Mouse (Mus musculus) heart, postnatal 25 days (tissue): ENCODE measurements around the gene Cdc42bpg. TPM values are rescaled to one million over a fixed set of nuclear protein-coding genes. Genes with fewer than 3 reads are reported as not detected.
"Not testable (repeated sequence)": the region's sequence is repeated elsewhere in the genome, so short reads cannot be mapped to it uniquely, and the experiment has no call there.

Experiments
- DNase-seq: peaks from one replicate; pipeline ENCODE4 v3.0.0; 2022; ENCODE audit warnings: low spot score
- intact Hi-C: fragments of 180-260 bp; cut with DNase I; formaldehyde crosslinking; loops from one replicate; pipeline ENCODE4 v1.15.1; 2025
- total RNA-seq, 2 experiments: library from RNA; stranded (reverse); gene quantifications; 2 replicates each; pipeline ENCODE4 v1.2.3; 2021

The Cdc42bpg gene
- total RNA-seq, 2 experiments from 2014 or later = 9.4 to 12.0 TPM

- intact Hi-C loops = no loop called here
- DNase-seq = peak; percentile 98
Observed at GRCm38 (mm10) chr19:6276426-6277421, 29.5 kb upstream of the Cdc42bpg start, which contains the start of gene Ehd1. Ehd1 (plus strand) TSS chr19:6276725.

GRCm38 (mm10) chr19:6277661-6278438, 28.4 kb upstream of the Cdc42bpg start:
- intact Hi-C loops = no loop called here
- peak; percentile 85 for DNase-seq

- intact Hi-C loops = no loop called here
Observed at GRCm38 (mm10) chr19:6278439-6279073, 27.7 kb upstream of the Cdc42bpg start.

GRCm38 (mm10) chr19:6279481-6280144, 26.6 kb upstream of the Cdc42bpg start:
- intact Hi-C loops = no loop called here
- DNase-seq = no peak

More at GRCm38 (mm10) chr19:6278439-6279073, 27.7 kb upstream of the Cdc42bpg start:
- DNase-seq = no peak

GRCm38 (mm10) chr19:6280554-6280953, 25.7 kb upstream of the Cdc42bpg start:
- intact Hi-C loops = no loop called here
- no peak for DNase-seq

GRCm38 (mm10) chr19:6281122-6282020, 24.9 kb upstream of the Cdc42bpg start:
- intact Hi-C loops = no loop called here
- no peak for DNase-seq

GRCm38 (mm10) chr19:6283001-6283400, 23.3 kb upstream of the Cdc42bpg start:
- DNase-seq = no peak
- intact Hi-C loops = no loop called here

- DNase-seq = no peak
- intact Hi-C loops = no loop called here
Observed at GRCm38 (mm10) chr19:6284502-6284901, 21.8 kb upstream of the Cdc42bpg start.

- intact Hi-C loops = no loop called here
Observed at GRCm38 (mm10) chr19:6285226-6285625, 21.0 kb upstream of the Cdc42bpg start.

GRCm38 (mm10) chr19:6285632-6286433, 20.4 kb upstream of the Cdc42bpg start:
- no peak for DNase-seq

More at GRCm38 (mm10) chr19:6285226-6285625, 21.0 kb upstream of the Cdc42bpg start:
- no peak for DNase-seq

GRCm38 (mm10) chr19:6286434-6287401, 19.5 kb upstream of the Cdc42bpg start:
- intact Hi-C loops = no loop called here

More at GRCm38 (mm10) chr19:6285632-6286433, 20.4 kb upstream of the Cdc42bpg start:
- intact Hi-C loops = no loop called here

GRCm38 (mm10) chr19:6288236-6288894, 17.9 kb upstream of the Cdc42bpg start:
- intact Hi-C loops = no loop called here
- peak; percentile 59 for DNase-seq

More at GRCm38 (mm10) chr19:6286434-6287401, 19.5 kb upstream of the Cdc42bpg start:
- peak; percentile 55 for DNase-seq

- intact Hi-C loops = no loop called here
- no peak for DNase-seq
Observed at GRCm38 (mm10) chr19:6289696-6290238, 16.5 kb upstream of the Cdc42bpg start.

GRCm38 (mm10) chr19:6290720-6291116, 15.5 kb upstream of the Cdc42bpg start:
- DNase-seq, intact Hi-C loops: not testable (repeated sequence)

GRCm38 (mm10) chr19:6291117-6291781, 15.0 kb upstream of the Cdc42bpg start:
- peak; percentile 65 for DNase-seq
- intact Hi-C loops = no loop called here
